Mouse (Mus musculus) small intestine, adult 2 months (tissue): ENCODE measurements around the gene Tmem98.

ENCODE experiments used
- CTCF ChIP-seq: fragments of 200-500 bp; IDR thresholded peaks from 2 replicates; pipeline ENCODE4 v1.5.1; 2012; ENCODE audit warnings: low read depth, mild to moderate bottlenecking, control low read depth, inconsistent platforms, low read length, moderate library complexity, mixed read lengths; ENCODE audit not compliant: insufficient replicate concordance, insufficient read length; ENCODE audit errors: extremely low read depth
- POLR2A ChIP-seq: fragments of 200-500 bp; IDR thresholded peaks from 2 replicates; pipeline ENCODE4 v1.6.1; 2012; ENCODE audit warnings: low read depth, mild to moderate bottlenecking, control low read depth, inconsistent platforms, low read length, moderate library complexity

DNA sequence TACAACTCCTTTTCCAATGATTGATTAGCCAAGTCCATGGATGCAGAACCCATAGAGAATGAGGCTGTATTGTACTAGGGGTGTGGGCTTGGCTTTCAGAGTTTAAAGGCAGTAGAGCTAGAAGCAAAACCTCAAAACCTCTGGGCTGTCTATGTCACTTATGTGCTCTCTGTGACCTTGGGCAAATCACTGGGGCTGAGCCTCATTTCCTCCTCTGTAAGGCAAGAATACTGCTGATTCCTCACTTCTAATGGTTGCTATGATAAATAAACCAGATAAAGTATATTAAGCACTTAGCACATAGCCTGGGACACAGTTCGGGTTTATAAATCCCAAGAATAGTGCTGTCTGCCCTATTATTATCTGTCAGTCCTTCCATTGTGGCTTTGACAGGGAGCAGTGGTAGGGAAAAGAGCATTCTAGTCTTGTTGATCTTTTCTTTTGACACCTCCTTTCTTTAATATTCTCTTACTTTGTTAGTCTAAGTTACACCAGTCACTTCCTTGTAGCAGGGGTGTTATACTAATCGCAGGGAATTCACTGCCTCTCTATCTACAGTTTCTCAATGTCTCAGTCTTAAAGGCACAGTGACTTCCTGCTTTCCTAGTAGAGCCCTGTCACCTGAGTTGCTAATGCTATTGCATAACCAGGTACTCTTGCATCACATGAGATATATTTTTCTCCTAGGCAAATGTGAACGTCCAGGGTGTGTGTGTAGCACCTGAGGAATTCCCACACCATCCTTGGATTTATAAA, 18.1 kb upstream of the Tmem98 start:
- TF ChIP-seq CTCF (no peak), POLR2A (no peak)
